Mouse (Mus musculus): ENCODE results near the gene Nxn. TPM values are rescaled to one million over a fixed set of nuclear protein-coding genes. Genes with fewer than 3 reads are reported as not detected.

Nxn gene
- total RNA-seq, 4 experiments from 2014 or later, result 9.2 to 12.2 (median 10.6) TPM

DNA sequence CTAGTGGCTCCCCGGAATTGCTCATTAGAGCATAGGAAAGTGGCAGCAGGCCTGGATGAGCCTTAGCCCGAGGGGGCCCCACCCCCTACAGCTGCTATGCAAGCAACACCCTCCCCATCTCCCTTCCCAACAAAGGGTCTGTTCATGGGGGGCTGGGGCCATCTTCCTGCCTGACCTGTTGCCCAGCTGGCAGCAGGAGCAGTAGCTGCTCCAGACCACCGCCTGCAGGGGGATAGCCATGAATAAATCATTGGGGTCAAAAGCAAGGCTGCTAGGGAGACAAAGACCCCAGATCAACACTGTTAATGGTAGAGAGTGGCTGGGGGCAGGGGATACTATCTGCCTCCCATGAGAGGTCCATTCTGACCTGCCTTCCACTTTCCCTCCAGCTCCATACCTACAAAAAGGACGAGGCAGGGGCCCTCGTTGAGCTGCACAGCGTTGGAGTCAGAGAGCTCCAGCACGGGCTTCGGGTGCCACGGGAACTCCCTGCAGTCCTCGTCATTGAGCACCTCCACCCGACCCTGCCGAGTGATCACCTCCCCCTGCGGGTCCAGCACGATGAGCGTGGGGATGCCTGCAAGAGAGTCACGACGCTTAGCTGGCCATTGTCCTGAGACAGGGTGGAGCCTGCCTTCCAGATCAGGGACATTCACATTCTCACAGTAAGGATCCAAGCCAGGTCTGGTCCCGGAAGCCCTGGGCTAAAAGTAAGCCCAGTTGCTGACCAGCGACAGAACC, 136.2 kb downstream of the Nxn start:
- DNase-seq (ENCODE audit: low spot score in 2 of 2), result no peak

DNA sequence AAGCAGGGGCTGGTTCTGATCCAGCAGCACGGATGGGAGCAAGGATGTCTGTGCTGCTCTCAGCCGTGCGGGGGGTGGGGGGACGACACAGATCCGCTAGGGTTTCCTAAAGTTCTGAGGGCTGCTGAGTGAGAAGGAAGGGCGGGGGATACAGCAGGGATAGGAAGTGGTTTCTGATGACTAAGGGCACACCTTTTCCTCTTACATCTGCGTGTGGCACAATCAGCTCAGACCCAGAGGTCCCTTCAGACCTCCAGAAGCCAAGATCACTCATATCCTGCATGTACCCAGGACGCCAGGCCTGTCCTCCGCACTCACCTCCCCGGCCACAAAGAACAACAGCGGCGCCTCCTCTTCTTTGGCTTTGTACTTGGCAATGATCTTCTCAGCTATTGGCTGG, 137.7 kb downstream of the Nxn start:
- DNase-seq (ENCODE audit: low spot score in 2 of 2), result no peak

DNA sequence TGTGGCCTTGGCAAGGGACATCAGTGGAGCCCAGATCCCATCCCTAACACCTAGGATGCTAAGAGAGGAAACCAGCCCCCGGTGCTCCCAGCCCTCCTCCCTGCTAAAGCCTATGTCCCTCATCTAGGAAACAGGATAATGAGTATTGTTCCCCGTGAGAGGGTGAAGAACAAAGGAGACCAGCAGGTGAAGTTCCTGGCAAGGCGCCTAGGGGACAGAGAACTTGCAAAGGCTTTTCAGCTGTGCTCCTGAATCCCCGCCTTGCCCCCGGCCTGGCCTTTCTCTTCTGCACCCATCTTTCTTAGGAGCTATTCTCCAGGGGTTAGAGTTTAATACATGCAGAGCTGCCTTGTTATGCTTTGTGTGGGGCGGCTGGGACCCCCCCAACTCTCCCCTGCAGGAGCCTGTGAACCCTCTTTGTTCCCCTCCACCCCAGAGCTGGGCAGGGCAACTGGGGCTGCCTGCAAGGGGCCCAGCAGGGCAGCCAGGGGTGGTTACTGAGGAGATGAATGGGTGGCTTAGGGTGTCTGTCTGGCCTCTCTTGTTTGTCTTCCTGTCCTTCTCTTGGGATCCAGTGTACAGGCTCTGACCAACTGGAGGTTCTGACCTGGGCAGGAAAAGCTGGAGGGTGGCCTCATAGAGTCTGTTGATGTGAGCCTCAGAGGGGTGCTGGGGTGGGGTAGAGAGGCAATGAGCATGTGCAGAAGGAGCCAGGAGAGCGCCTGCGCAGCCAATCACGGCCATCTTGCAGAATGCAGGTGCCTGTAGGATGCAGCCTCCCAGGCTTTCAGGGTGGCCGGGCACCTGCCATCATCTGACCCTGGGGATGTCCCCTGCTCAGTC, 138.5 kb downstream of the Nxn start:
- DNase-seq (ENCODE audit: low spot score in 2 of 2), result no peak

DNA sequence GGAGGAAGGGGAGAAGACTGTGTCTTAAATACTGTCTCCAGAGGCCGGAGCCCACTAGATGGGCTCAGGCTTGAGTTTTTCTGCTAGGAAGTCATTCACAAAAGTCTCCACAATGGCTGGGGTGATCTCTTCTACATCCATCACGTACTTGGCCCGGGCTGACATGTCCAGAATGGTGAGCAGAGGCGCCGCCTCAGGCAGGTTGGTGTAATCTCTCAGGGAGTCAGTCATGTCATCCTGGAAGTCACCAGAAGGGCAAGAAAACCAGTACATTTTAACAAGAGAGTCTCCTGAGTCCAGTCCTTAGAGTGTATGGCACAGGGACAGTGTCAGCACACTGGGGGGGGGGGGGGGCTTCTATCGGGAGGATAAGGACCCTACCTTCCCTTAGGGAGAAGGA, 140.4 kb downstream of the Nxn start:
- DNase-seq (ENCODE audit: low spot score in 2 of 2), result no peak

DNA sequence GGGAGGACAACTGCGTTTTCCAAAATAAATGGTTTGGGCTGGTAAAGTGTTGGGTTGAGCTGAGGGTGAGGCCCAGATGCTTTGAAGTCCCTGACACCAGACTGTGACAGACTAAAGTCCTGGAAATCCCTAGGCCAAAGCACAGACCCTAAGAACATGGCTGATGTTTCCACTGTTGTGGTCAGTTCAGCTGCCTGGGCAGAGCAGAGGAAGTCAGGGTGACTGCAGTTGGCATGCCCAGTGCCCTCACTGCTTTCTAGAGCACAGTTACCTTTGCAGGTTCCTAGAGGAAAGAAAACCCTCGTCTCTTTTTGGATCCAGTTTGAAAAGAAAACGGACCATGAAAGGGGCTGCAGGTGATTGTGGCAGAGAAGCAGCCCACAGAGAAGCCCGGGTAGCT, 141.6 kb downstream of the Nxn start:
- no peak for DNase-seq (ENCODE audit: low spot score in 2 of 2)

DNA sequence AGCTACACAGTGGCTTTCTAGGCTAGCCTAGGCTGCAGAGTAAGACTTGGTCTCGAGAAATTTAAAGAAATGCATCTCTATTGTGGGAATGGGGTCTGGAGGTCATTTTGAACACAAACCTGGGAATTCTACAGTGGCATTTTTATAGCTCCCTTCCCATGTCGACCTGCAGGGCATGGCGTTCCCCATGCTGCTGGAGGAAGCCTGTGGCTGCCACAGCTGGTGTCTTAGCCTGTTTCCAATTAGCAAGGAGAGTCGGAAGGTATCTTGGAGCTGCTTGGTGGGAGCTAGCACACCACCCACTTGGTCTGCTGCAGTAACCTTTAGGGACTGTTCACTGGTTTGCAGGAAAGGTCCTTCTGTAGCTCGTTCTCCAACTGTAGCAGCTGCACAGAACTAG, 142.8 kb downstream of the Nxn start:
- no peak for DNase-seq (ENCODE audit: low spot score in 2 of 2)

DNA sequence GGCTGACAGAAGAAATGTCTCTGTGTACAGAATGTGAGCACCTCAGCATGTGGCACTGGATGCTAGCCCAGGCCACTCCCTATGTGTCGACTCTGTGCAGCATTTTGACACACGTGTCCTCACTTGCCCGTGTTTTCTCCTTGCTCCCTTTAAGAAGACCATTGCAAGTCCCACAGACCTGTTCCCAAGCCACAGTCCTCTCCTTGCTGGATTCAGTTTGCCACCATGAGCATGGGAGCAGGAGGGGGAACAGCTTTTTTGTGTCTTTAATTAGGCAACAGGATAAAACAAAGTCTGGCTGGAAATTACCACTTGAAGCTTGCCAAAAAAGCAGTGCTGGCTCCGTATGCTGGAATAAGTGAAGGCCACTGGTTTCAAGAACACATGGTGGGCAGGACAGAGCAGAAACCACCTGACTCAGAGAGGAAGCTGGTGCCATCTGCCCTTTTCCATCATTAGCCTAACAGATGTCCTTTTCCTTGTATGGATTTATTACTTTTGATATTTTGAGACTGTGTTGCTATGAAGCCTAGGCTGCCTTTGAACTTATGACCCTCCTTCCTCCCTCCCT, 143.4 kb downstream of the Nxn start:
- peak; percentile 67 to 70 for DNase-seq (ENCODE audit: low spot score in 2 of 2)

DNA sequence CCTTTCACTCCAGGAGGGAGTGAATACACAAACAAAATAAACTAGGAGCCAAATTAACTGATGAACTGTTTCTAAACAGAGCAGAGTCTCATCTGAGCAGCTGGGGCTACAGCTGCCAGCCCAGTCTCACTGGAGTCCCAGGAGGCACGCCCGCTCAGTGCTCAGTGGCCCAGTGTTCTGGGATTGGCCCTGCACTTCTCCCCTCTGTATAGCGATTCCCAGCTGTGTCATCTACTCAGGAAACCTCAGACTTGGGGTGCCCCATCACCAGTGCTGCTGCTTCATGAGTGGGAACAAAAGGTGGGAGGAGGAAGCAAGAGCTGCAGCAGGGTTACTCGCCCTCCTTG, 145.0 kb downstream of the Nxn start:
- no peak for DNase-seq (ENCODE audit: low spot score in 2 of 2)

DNA sequence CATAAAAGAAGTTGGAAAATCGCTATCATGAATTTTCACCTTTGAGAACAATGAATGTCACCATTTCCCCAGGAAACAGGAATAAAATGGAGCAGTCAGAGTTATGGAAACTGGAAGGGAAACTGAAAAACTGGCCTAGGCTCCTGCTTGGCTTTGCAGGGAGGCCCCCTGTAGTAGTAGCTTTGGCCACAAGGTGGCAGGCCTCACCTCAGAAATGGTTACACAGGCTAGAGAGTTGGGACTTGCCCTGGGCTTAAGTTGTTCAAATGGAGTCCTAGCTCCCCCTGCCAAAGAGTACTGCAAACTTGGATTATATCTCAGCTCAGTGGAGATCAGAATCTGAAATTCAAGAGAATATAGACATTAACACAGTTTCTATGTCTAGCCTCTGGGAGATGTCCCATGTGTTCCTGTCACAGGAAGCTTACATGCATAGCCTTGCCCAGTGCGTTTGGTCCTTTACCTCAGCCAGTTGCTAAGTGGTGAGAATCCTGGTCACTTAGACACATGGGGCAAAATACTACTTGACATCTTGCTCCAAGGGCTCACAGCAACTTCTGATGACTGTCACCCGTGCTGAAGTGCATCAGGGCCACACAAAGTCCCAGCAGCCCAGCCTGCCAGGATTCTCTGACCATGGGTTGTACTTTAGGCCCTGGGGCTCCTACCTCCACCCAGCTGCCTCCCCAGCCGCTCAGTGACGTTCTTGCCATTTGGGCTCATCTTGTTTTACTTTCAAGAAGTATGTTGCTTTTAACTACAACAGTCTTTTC, 145.6 kb downstream of the Nxn start:
- peak; percentile 61 to 90 for DNase-seq (ENCODE audit: low spot score in 2 of 2)

DNA sequence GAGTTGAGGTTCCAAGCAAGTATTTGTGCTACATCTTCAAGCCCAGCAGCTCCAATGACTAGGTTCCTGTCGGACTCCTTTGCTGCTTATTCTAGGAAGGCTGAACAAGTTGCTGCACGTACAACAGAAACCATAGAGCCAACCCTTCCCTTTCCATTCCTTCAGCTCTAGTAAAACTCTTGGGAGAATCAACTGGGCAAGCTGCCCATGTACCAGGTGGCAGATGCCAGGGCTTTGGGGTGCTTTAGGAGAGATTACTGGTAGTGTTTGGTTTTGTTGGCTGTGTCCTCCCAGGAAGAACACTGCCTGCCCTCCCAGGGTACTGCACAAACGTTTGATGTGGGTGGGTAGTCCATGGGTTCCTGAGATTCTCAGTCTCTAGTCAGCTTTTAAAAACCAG, 146.9 kb downstream of the Nxn start:
- DNase-seq (ENCODE audit: low spot score in 2 of 2), result no peak

DNA sequence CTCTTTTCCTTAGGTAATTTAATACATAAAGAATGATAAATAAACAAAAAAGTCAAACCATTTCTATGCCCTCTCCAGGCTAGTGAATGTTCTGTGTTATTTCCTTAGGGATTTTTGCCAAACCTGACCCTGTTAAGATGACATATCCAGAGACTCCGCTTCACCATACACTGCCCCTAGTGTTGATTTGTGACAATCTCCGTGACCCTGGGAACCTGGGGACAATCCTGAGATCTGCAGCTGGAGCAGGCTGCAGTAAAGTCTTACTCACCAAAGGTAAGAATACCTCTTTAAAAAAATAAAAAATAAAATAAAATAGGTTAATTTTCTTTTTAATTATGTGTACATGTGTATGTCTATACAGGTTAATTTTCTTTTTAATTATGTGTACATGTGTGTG, 151.7 kb downstream of the Nxn start:
- no peak for DNase-seq (ENCODE audit: low spot score in 2 of 2)

DNA sequence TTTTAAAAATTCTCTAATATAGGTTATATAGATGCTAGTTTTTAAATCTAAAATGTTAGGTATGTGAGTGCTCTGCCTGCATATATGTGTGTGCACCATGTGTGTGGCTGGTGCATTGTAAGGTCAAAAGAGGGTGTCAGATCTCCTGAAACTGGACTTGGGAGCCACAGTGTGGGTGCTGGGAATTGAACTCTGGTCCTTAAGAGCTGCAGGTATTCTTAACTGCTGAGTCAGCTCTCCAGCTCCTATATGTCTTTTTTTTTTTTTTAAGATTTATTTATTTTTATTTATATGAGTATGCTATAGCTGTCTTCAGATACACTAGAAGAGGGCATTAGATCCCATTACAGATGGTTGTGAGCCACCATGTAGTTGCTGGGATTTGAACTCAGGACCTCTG, 152.5 kb downstream of the Nxn start:
- no peak for DNase-seq (ENCODE audit: low spot score in 2 of 2)

DNA sequence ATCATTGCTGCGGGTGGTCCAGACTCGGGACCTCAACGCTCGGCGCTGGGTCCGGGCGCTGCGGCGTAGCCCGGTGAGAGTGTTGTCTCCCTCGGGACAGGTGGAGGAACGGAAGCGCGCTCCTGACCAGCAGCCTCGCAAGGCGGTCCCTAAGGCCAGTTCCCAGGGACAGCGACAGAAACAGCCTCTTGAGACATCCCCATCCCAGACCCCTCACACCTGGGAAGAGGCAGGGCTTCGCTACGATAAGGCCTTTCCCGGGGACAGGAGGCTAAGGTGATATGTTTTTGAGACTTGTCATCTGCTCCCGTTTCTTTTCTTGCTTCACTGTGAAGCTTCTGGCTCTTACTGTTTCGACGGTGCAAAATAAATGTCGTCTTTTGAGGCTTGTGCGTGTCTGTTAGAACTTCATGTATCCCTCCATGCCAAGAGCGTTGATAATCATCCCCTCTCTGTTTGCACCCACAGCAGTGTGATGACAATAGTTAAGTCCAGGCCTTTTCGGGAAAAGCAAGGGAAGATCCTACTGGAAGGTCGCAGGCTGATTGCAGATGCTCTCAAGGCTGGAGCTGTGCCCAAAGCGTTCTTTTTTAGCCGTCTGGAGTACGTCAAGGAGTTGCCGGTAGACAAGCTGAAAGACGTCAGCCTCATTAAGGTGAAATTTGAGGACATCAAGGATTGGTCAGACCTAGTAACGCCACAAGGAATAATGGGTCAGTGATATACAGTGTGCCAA, 155.0 kb downstream of the Nxn start:
- DNase-seq (ENCODE audit: low spot score in 2 of 2), result no peak

DNA sequence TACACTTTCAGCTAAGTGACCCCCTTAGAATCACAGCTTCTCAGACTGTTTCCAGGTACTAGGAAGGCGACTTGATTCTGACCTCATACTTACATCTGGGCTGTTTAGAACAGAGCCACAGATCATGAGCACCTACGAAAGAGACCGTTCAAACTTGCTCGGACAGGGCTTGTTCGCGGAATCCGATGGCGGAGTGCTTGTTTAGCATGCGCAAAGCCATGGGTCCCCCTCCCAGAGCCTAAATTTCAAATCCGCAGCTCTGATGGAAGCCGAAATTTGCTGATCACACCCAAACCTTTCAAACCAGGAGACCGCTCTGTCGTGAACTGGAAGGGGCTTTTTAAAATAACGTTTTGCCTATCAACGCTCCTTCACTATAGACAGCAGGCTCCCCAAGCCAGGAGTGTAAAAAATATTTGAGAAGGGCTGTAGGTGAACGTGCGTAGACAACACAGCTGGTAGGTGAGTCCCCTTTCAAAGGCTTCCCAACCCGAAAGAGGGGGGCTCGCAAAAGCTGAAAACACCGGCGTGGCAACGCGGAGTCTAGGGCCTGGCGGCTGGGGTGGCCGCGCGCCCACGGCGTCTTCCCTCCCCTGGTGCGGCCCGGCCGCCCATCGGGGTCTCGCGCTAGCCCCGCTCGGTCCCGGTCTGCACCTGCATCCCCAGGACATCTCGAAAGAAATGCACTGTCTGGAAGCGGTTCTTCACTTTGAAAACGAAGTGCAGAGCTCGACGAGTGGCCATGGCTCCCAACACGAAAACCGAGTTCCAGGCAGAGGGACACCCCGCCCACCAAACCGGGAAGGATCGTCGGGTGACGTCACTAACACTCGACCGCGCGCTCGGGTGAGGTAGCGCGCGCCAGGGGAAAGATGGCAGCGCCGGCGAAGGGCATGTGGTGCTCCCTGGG, 155.8 kb downstream of the Nxn start, which contains the start of the genes Mrm3 and Glod4:
Gene Mrm3 (plus strand): TSS at position 815 of the 910 bp plus-strand sequence.
Gene Glod4 (minus strand): TSS at position 825 of the 910 bp plus-strand sequence.
- peak; percentile 82 to 89 for DNase-seq (ENCODE audit: low spot score in 2 of 2)

DNA sequence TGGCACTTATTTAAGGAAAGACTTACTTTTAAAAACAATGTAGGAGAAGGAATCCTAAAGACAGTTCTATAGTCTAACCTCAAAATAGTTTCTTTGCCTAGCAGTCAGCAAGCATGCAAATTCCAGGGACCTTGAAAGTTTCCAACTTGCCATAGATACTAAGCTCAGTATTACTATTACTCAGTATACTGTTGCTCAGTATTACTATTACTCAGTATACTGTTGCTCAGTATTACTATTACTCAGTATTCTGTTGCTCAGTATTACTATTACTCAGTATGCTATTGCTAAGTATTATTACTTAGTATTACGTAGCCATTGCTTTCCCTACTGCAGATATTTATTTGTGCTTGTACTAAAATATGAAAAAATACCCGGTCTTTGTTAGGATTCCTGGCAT, 159.2 kb downstream of the Nxn start:
- no peak for DNase-seq (ENCODE audit: low spot score in 2 of 2)

DNA sequence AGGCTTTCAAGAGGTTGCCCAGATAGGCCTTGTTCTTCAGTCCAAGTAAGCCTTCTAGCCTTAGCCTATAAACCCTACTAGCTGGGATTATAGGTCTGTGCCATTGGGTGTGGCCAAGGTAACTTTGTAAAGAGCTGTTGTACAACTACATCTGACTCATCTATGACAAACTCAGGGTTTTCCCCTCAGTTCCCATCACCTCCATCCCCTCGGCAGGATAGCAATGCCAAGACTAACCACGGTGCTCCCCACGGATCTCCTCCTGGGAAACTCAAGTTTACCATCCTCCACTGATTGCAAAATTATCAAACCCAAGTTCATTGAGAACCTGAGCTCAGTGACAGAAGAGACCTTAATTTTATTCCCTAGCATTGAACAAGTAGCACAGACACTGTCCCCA, 162.8 kb downstream of the Nxn start:
- no peak for DNase-seq (ENCODE audit: low spot score in 2 of 2)

DNA sequence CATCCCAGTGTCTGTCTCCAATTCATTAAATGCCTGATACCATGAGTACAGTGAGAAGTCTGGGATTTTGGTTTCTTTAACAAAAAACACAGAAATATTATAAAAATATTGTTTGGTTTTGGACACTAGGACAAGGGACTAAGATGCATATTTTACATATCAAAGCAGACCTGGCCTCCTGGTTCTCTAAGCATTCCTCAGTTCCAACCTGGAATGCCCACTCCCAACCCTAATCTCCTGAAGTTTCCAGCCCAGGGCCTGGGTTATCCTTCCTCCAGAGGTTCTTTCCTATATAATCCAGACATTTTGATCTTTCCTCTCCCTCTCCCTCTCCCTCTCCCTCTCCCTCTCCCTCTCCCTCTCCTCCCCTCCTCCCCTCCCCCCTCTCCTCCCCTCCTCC, 173.9 kb downstream of the Nxn start:
- no peak for DNase-seq (ENCODE audit: low spot score in 2 of 2)

DNA sequence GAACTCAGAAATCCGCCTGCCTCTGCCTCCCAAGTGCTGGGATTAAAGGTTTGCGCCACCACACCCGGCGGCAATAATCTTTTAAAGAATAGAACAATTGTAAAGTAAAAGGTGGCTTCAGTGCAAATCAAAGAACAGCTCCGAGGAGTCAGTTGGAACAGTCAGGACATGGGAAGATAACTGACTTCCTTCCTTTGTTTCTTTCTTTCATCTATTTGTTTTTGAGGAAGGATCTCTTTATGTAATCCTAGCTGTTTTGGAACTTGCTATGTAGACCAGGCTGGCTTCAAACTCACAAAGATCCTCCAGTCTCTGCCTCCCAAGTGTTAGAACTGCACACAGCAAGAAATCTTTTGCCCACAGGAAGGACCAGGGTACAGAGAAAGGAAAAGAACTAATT, 174.3 kb downstream of the Nxn start:
- no peak for DNase-seq (ENCODE audit: low spot score in 2 of 2)

DNA sequence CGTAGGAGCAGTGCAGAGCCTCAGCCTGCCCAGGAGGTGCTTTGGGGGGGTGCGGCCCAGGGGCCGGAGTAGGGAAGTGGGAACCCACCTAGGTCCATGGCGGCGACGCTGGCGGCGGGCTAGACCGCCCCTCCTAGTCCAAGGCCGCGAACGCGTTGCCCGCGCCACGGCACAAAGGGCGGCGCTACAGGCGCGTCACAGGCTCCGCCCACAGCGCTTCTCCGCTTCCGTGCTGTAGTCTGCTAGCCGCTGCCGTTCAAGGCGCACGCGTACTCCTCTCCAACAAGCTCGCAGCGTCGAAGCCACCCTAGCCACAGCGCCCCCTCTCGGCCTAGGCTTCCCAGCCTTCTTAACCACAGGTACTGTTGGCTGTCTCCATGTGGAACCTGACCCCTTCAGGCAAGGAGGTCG, 181.5 kb downstream of the Nxn start, which contains the start of the genes Dbil5 and Gemin4:
Gene Dbil5 (plus strand): TSS at position 219 of the 411 bp plus-strand sequence.
Gene Gemin4 (minus strand): TSS at position 275 of the 411 bp plus-strand sequence.
- peak; percentile 92 to 96 for DNase-seq (ENCODE audit: low spot score in 2 of 2)
